Mouse (Mus musculus): ENCODE measurements around the gene Samd11. TPM values are rescaled to one million over a fixed set of nuclear protein-coding genes. Genes with fewer than 3 reads are reported as not detected.

Samd11 gene
- total and polyA plus RNA-seq, 2 experiments from 2014 or later: 2.9 to 5.2 TPM

GRCm38 (mm10) chr4:156202462-156202893 is 53.0 kb downstream of the Samd11 start:
- H3K27me3 ChIP-seq (ENCODE audit: insufficient read depth, low read length): no peaks in the 10 kb centered on the region
- no peaks in the 10 kb centered on the region for H3K36me3 ChIP-seq (ENCODE audit: insufficient read depth, low read length)
- ATAC-seq (no peak), DNase-seq (ENCODE audit: low spot score) (no peak)
- WGBS: 35% methylated on average over 12 of the region's 12 CpGs
- no peak for TF ChIP-seq CTCF (IDR thresholded peaks at IDR 0.05; ENCODE audit: low read depth)
- H3K9ac ChIP-seq (replicated peaks; ENCODE audit: low read length): peak overlapping the region; percentile 78; the same call in 1 of the 2 replicates
- H3K27ac ChIP-seq: peak overlapping the region; percentile 77
- H3K4me3 ChIP-seq (ENCODE audit: low read length): peak overlapping the region; percentile 59
- H3K4me2 ChIP-seq (ENCODE audit: low read depth, low read length): peak overlapping the region; percentile 94
- H3K4me1 ChIP-seq (ENCODE audit: insufficient read depth, low read length): no peaks in the 10 kb centered on the region
- H3K9me3 ChIP-seq (ENCODE audit: low read length): no peaks in the 10 kb centered on the region

- no peak for TF ChIP-seq CTCF (IDR thresholded peaks at IDR 0.05; ENCODE audit: low read depth)
- no peak for ATAC-seq
- H3K9me3 ChIP-seq (ENCODE audit: low read length): no peaks in the 10 kb centered on the region
Measured at GRCm38 (mm10) chr4:156200623-156201475, 54.6 kb downstream of the Samd11 start, which contains the start of gene Isg15. Gene Isg15, minus strand, starts transcription at chr4:156200818.

GRCm38 (mm10) chr4:156197829-156198205 is 57.6 kb downstream of the Samd11 start:
- WGBS: 0% methylated on average over 15 of the region's 26 CpGs
- H3K9me3 ChIP-seq (ENCODE audit: low read length): no peaks in the 10 kb centered on the region
- ATAC-seq (peak; percentile 95), DNase-seq (ENCODE audit: low spot score) (peak; percentile 94)
- peaks cover 20% of the 10 kb centered on the region for H3K4me1 ChIP-seq (ENCODE audit: insufficient read depth, low read length)
- peak overlapping the region; percentile 97 for H3K4me2 ChIP-seq (ENCODE audit: low read depth, low read length)
- H3K4me3 ChIP-seq (ENCODE audit: low read length): peak overlapping the region; percentile 86
- H3K27ac ChIP-seq: peak overlapping the region; percentile 88
- H3K27me3 ChIP-seq (ENCODE audit: insufficient read depth, low read length): no peaks in the 10 kb centered on the region
- H3K9ac ChIP-seq (replicated peaks; ENCODE audit: low read length): peak overlapping the region; percentile 85
- peak; percentile 39; the same call in 1 of the 2 replicates for TF ChIP-seq CTCF (IDR thresholded peaks at IDR 0.05; ENCODE audit: low read depth)
- no peaks in the 10 kb centered on the region for H3K36me3 ChIP-seq (ENCODE audit: insufficient read depth, low read length)

More at GRCm38 (mm10) chr4:156200623-156201475, 54.6 kb downstream of the Samd11 start, which contains the start of gene Isg15:
- H3K9ac ChIP-seq (replicated peaks; ENCODE audit: low read length): no peak within 1 kb of the TSS
- no peak within 1 kb of the TSS for H3K4me3 ChIP-seq (ENCODE audit: low read length)
- no peaks in the 10 kb centered on the region for H3K27me3 ChIP-seq (ENCODE audit: insufficient read depth, low read length)
- peaks cover 3% of the 10 kb centered on the region for H3K4me1 ChIP-seq (ENCODE audit: insufficient read depth, low read length)
- H3K4me2 ChIP-seq (ENCODE audit: low read depth, low read length): 0 out of 2 replicates have a peak within 1 kb of the TSS, but pooled peaks have one; percentile 13
- H3K27ac ChIP-seq: no peak within 1 kb of the TSS
- 64% methylated on average over 10 of the region's 10 CpGs for WGBS
- no peaks in the 10 kb centered on the region for H3K36me3 ChIP-seq (ENCODE audit: insufficient read depth, low read length)
- no peak for DNase-seq (ENCODE audit: low spot score)

- Histone ChIP-seq H3K27me3 (ENCODE audit: insufficient read depth, low read length) (no peaks in the 10 kb centered on the region), H3K9me3 (ENCODE audit: low read length) (no peaks in the 10 kb centered on the region), H3K4me2 (ENCODE audit: low read depth, low read length) (peak within 1 kb of the TSS; percentile 97), H3K36me3 (ENCODE audit: insufficient read depth, low read length) (no peaks in the 10 kb centered on the region), H3K27ac (peak within 1 kb of the TSS; percentile 88), H3K4me3 (ENCODE audit: low read length) (peak within 1 kb of the TSS; percentile 86), H3K4me1 (ENCODE audit: insufficient read depth, low read length) (peaks cover 24% of the 10 kb centered on the region), H3K9ac (replicated peaks; ENCODE audit: low read length) (peak within 1 kb of the TSS; percentile 85)
- ATAC-seq (peak; percentile 89), DNase-seq (ENCODE audit: low spot score) (no peak)
- WGBS: under 1% methylated on average over 38 of the region's 88 CpGs
- no peak for TF ChIP-seq CTCF (IDR thresholded peaks at IDR 0.05; ENCODE audit: low read depth)
Measured at GRCm38 (mm10) chr4:156197131-156197828, 58.2 kb downstream of the Samd11 start, which contains the start of gene Agrn. Gene Agrn, minus strand, starts transcription at chr4:156197488.

Small RNAs within 50 kb of the gene (microRNA-seq; reads per million reads assigned to microRNA genes)
- gene Mir7658: 3.9 to 4.7 reads per million in 2 experiments

Other genes starting within 250 kb of the Samd11 start
- 2.6 TPM in 1 of 2 replicates, not detected in the other for gene Tnfrsf4, start 241.8 kb downstream of the Samd11 start, total RNA-seq (2014; rRNA removed)
- 0.47 and 0.49 TPM in 2 replicates for gene Tnfrsf4, start 241.8 kb downstream of the Samd11 start, polyA plus RNA-seq (2015; fragmentation: Nextera tagmentation; extraction: Ambion mirVana)
- 0.16 TPM in 1 of 2 replicates, not detected in the other for gene Tnfrsf18, start 229.5 kb downstream of the Samd11 start, total RNA-seq (2014; rRNA removed)
- gene Tnfrsf18, start 229.5 kb downstream of the Samd11 start, polyA plus RNA-seq (2015; fragmentation: Nextera tagmentation; extraction: Ambion mirVana): 1.4 and 1.6 TPM in 2 replicates
- gene Ttll10, start 196.2 kb downstream of the Samd11 start, total RNA-seq (2014; rRNA removed): 0.26 TPM in 1 of 2 replicates, not detected in the other
- gene Ttll10, start 196.2 kb downstream of the Samd11 start, polyA plus RNA-seq (2015; fragmentation: Nextera tagmentation; extraction: Ambion mirVana): 0.08 TPM in 1 of 2 replicates, not detected in the other
- gene 9430015G10Rik, start 145.7 kb downstream of the Samd11 start, total RNA-seq (2014; rRNA removed): 24.0 and 32.8 TPM in 2 replicates
- gene 9430015G10Rik, start 145.7 kb downstream of the Samd11 start, polyA plus RNA-seq (2015; fragmentation: Nextera tagmentation; extraction: Ambion mirVana): 21.0 and 22.3 TPM in 2 replicates
- gene Rnf223, start 125.1 kb downstream of the Samd11 start, total RNA-seq (2014; rRNA removed): 0.50 and 0.73 TPM in 2 replicates
- gene Rnf223, start 125.1 kb downstream of the Samd11 start, polyA plus RNA-seq (2015; fragmentation: Nextera tagmentation; extraction: Ambion mirVana): 0.25 and 0.31 TPM in 2 replicates
- gene Agrn, start 58.2 kb downstream of the Samd11 start, total RNA-seq (2014; rRNA removed): 273 and 295 TPM in 2 replicates
- 58.6 and 63.0 TPM in 2 replicates for gene Agrn, start 58.2 kb downstream of the Samd11 start, polyA plus RNA-seq (2015; fragmentation: Nextera tagmentation; extraction: Ambion mirVana)
- gene Isg15, start 54.8 kb downstream of the Samd11 start, total RNA-seq (2014; rRNA removed): 1.6 and 3.2 TPM in 2 replicates
- 4.5 and 5.2 TPM in 2 replicates for gene Isg15, start 54.8 kb downstream of the Samd11 start, polyA plus RNA-seq (2015; fragmentation: Nextera tagmentation; extraction: Ambion mirVana)
- 4.6 and 5.0 TPM in 2 replicates for gene AW011738, start 52.4 kb downstream of the Samd11 start, total RNA-seq (2014; rRNA removed)
- gene AW011738, start 52.4 kb downstream of the Samd11 start, polyA plus RNA-seq (2015; fragmentation: Nextera tagmentation; extraction: Ambion mirVana): 3.7 and 4.0 TPM in 2 replicates
- 1.6 and 1.7 TPM in 2 replicates for gene Perm1, start 39.8 kb downstream of the Samd11 start, total RNA-seq (2014; rRNA removed)
- 1.2 and 1.3 TPM in 2 replicates for gene Perm1, start 39.8 kb downstream of the Samd11 start, polyA plus RNA-seq (2015; fragmentation: Nextera tagmentation; extraction: Ambion mirVana)
- 52.9 and 55.3 TPM in 2 replicates for gene Plekhn1, start 20.8 kb downstream of the Samd11 start, total RNA-seq (2014; rRNA removed)
- gene Plekhn1, start 20.8 kb downstream of the Samd11 start, polyA plus RNA-seq (2015; fragmentation: Nextera tagmentation; extraction: Ambion mirVana): 19.6 and 19.7 TPM in 2 replicates
- gene Noc2l, start 19.6 kb downstream of the Samd11 start, total RNA-seq (2014; rRNA removed): 79.8 and 80.8 TPM in 2 replicates
- 40.9 and 43.8 TPM in 2 replicates for gene Noc2l, start 19.6 kb downstream of the Samd11 start, polyA plus RNA-seq (2015; fragmentation: Nextera tagmentation; extraction: Ambion mirVana)
- not detected in 2 replicates for gene Vmn2r-ps159, start 75.4 kb upstream of the Samd11 start, total RNA-seq (2014; rRNA removed)
- gene Vmn2r-ps159, start 75.4 kb upstream of the Samd11 start, polyA plus RNA-seq (2015; fragmentation: Nextera tagmentation; extraction: Ambion mirVana): not detected in 2 replicates